Mouse (Mus musculus) CH12.LX (cell line): ENCODE measurements around the gene Them7.

Experiments used
- CTCF ChIP-seq, 2 experiments: IDR thresholded peaks in 1 of 2; conservative IDR thresholded peaks in 1 of 2; 2 replicates each; pipeline ENCODE4 v1.5.1; 2011 to 2012; ENCODE audit warnings: low read depth in 2 of 2, low read length in 2 of 2, improper control_type of control experiment in 1 of 2, inconsistent platforms in 1 of 2, mild to moderate bottlenecking in 1 of 2, moderate library complexity in 1 of 2
- ETS1 ChIP-seq: conservative IDR thresholded peaks from 2 replicates; pipeline ENCODE4 v1.6.1; 2012; ENCODE audit warnings: low read depth, mild to moderate bottlenecking, inconsistent platforms, low read length, improper control_type of control experiment, moderate library complexity
- GABPA ChIP-seq: IDR thresholded peaks from 2 replicates; pipeline ENCODE4 v1.6.1; 2012; ENCODE audit warnings: low read depth, low read length, improper control_type of control experiment, inconsistent platforms; ENCODE audit not compliant: insufficient replicate concordance
- MXI1 ChIP-seq: IDR thresholded peaks from 2 replicates; pipeline ENCODE4 v1.6.1; 2011; ENCODE audit warnings: mild to moderate bottlenecking, low read depth, low read length, improper control_type of control experiment
- POLR2A ChIP-seq: IDR thresholded peaks from 2 replicates; pipeline ENCODE4 v1.6.1; 2011; ENCODE audit warnings: low read depth, mild to moderate bottlenecking, improper control_type of control experiment, low read length
- POLR2AphosphoS2 ChIP-seq: IDR thresholded peaks from 2 replicates; pipeline ENCODE4 v1.6.1; 2011; ENCODE audit warnings: low read depth, low read length, improper control_type of control experiment
- RAD21 ChIP-seq: IDR thresholded peaks from 2 replicates; pipeline ENCODE4 v1.6.1; 2011; ENCODE audit warnings: low read depth, mild to moderate bottlenecking, low read length, improper control_type of control experiment, moderate library complexity
- ZKSCAN1 ChIP-seq: IDR thresholded peaks from 2 replicates; pipeline ENCODE4 v1.6.1; 2012; ENCODE audit warnings: low read depth, inconsistent platforms, low read length, improper control_type of control experiment, borderline replicate concordance

DNA sequence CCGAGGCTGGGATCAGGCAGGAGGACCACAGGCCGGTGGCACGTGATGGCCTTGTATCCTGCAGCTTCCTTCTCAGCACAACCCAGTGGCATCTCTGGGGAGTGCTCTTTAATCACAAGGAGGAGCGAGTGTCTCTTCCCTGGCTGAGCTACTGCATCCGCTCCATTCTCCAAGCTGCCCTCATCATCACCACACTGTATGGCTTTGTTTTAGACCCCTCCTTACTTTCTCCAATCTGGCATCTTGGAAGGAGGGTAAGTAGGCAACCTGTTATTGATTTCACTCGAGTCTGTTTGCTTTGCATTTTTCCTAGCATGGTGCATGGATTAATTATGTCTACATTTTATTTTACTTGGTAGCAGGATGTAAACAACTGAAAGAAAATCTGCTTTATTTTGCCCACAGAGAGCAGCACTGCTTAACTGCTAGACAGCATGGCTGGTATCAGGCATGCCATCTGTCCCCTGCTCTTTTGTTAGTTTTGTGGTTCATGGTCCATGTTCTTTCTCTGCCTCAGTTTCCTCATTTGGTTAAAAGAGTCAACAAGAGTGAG, 79.9 kb downstream of the Them7 start:
- TF ChIP-seq ZKSCAN1 (no peak), POLR2AphosphoS2 (no peak), CTCF (conservative IDR thresholded peaks at IDR 0.05 in 1 of 2, IDR thresholded peaks at IDR 0.05 in 1 of 2; ENCODE audit: low read depth in 2 of 2, low read length in 2 of 2) (no peak), RAD21 (no peak), MXI1 (no peak), ETS1 (no peak), POLR2A (no peak), GABPA (no peak)
